In genomic region chr6:124998066-124998465, GRCm38 (mm10) we compare ENCODE assay signal across 10 mouse cellular contexts. TPM values are rescaled to one million over a fixed set of nuclear protein-coding genes. Genes with fewer than 3 reads are reported as not detected.
DNase-seq lines count a peak whose midpoint lies in the region; ATAC-seq and TF ChIP-seq lines count a peak whose summit lies in the region.
"Had no signal": no experiment of that assay in that cellular context is flagged by ENCODE, and none has a peak within 500 bp of the region (broad histone marks: within the 10 kb centered on the region; RNA-seq: fewer than 3 reads in every experiment).

No protein-coding gene starts in this region.

- peaks cover 85% of the 10 kb centered on the region for H3K27me3 ChIP-seq in heart, postnatal 0 days (ENCODE audit: control insufficient read depth, insufficient read depth, low read length)
- peaks cover 88% of the 10 kb centered on the region for H3K27me3 ChIP-seq in heart, embryonic 11.5 days (ENCODE audit: control insufficient read depth, insufficient read depth, low read length)
- peaks cover 98% of the 10 kb centered on the region for H3K27me3 ChIP-seq in hindbrain, embryonic 12.5 days
- H3K27me3 ChIP-seq in midbrain, embryonic 16.5 days (ENCODE audit: control insufficient read depth, insufficient read depth, low read depth, low read length): peaks cover 6% of the 10 kb centered on the region
- peaks cover 13% of the 10 kb centered on the region for H3K27me3 ChIP-seq in heart, adult 2 months (ENCODE audit: control insufficient read depth, insufficient read depth, low read length)
- H3K27me3 ChIP-seq: Patski had no signal

- no peaks in the 10 kb centered on the region for H3K36me3 ChIP-seq in heart, postnatal 0 days (replicated peaks; ENCODE audit: control insufficient read depth, insufficient read depth, low read length)
- H3K36me3 ChIP-seq in heart, embryonic 11.5 days (ENCODE audit: control insufficient read depth, insufficient read depth, low read length): no peaks in the 10 kb centered on the region
- no peaks in the 10 kb centered on the region for H3K36me3 ChIP-seq in hindbrain, embryonic 12.5 days
- peaks cover 2% of the 10 kb centered on the region for H3K36me3 ChIP-seq in midbrain, embryonic 16.5 days (ENCODE audit: control insufficient read depth, insufficient read depth, low read length)
- no peaks in the 10 kb centered on the region for H3K36me3 ChIP-seq in heart, adult 2 months (ENCODE audit: control insufficient read depth, insufficient read depth, low read length)

- TF ChIP-seq CTCF in heart, postnatal 0 days (IDR thresholded peaks at IDR 0.05; ENCODE audit: low read depth): no peak
- no peak for TF ChIP-seq CTCF in heart, adult 2 months (IDR thresholded peaks at IDR 0.05)

- H3K9ac ChIP-seq in heart, postnatal 0 days (replicated peaks; ENCODE audit: low read depth, low read length): no peak overlapping the region
- H3K9ac ChIP-seq in heart, embryonic 11.5 days (ENCODE audit: low read depth, low read length): no peak overlapping the region
- peak overlapping the region; percentile 79 for H3K9ac ChIP-seq in hindbrain, embryonic 12.5 days
- peak overlapping the region; percentile 97 for H3K9ac ChIP-seq in midbrain, embryonic 16.5 days (ENCODE audit: low read depth, low read length)
- no peak overlapping the region for H3K9ac ChIP-seq in heart, adult 2 months (ENCODE audit: low read depth, low read length)
- H3K9ac ChIP-seq: liver, embryonic 14.5 days had no signal

- ATAC-seq in heart, postnatal 0 days (ENCODE audit: insufficient read depth, low read depth): no peak
- no peak for ATAC-seq in heart, embryonic 11.5 days (replicated peaks; ENCODE audit: insufficient number of reproducible peaks, low FRiP score, low TSS enrichment)
- no peak for ATAC-seq in hindbrain, embryonic 12.5 days (ENCODE audit: low FRiP score)
- no peak for ATAC-seq in midbrain, embryonic 16.5 days
- ATAC-seq in CD4-positive, CD25-positive, alpha-beta regulatory T cell, adult 4 months: no peak
- no peak for ATAC-seq in erythroblast, adult 5-6 weeks (replicated peaks; ENCODE audit: low FRiP score, poor library complexity, severe bottlenecking)
- ATAC-seq: Patski had no signal

- DNase-seq in heart, postnatal 0 days (ENCODE audit: low spot score): no peak
- DNase-seq in R1 (ENCODE audit: low read depth, low spot score): peak; percentile 29
- no peak for DNase-seq in heart, adult 2 months

- no peak overlapping the region for H3K27ac ChIP-seq in heart, postnatal 0 days (ENCODE audit: low read depth)
- H3K27ac ChIP-seq in heart, embryonic 11.5 days (ENCODE audit: low read depth, low read length): no peak overlapping the region
- H3K27ac ChIP-seq in hindbrain, embryonic 12.5 days: no peak overlapping the region
- peak overlapping the region; percentile 11; the same call in 1 of the 2 replicates for H3K27ac ChIP-seq in midbrain, embryonic 16.5 days (ENCODE audit: low read length)
- no peak overlapping the region for H3K27ac ChIP-seq in heart, adult 2 months
- H3K27ac ChIP-seq: liver, embryonic 14.5 days had no signal

- no peak for TF ChIP-seq POLR2A in heart, adult 2 months (IDR thresholded peaks at IDR 0.05; ENCODE audit: insufficient read depth, low read depth, low read length)

- peak overlapping the region; percentile 84 for H3K4me2 ChIP-seq in heart, postnatal 0 days (ENCODE audit: low read depth, low read length)
- no peak overlapping the region for H3K4me2 ChIP-seq in heart, embryonic 11.5 days
- peak overlapping the region; percentile 95 for H3K4me2 ChIP-seq in hindbrain, embryonic 12.5 days (replicated peaks)
- H3K4me2 ChIP-seq in midbrain, embryonic 16.5 days (ENCODE audit: low read length): peak overlapping the region; percentile 65

- H3K9me3 ChIP-seq in heart, postnatal 0 days (replicated peaks; ENCODE audit: control insufficient read depth, low read length): no peaks in the 10 kb centered on the region
- H3K9me3 ChIP-seq in heart, embryonic 11.5 days (replicated peaks; ENCODE audit: control insufficient read depth, low read length): no peaks in the 10 kb centered on the region
- H3K9me3 ChIP-seq in hindbrain, embryonic 12.5 days (replicated peaks): no peaks in the 10 kb centered on the region
- H3K9me3 ChIP-seq in midbrain, embryonic 16.5 days (replicated peaks; ENCODE audit: control insufficient read depth, low read length, poor library complexity, severe bottlenecking): no peaks in the 10 kb centered on the region

- H3K79me2 ChIP-seq in heart, adult 2 months (replicated peaks; ENCODE audit: control insufficient read depth, insufficient read depth, low read length): no peaks in the 10 kb centered on the region

- H3K4me1 ChIP-seq in heart, postnatal 0 days (ENCODE audit: control insufficient read depth, insufficient read depth): peaks cover 6% of the 10 kb centered on the region; the same call in 1 of the 2 replicates
- peaks cover 7% of the 10 kb centered on the region; the same call in 1 of the 2 replicates for H3K4me1 ChIP-seq in heart, embryonic 11.5 days (ENCODE audit: control insufficient read depth, insufficient read depth, low read length)
- H3K4me1 ChIP-seq in hindbrain, embryonic 12.5 days: peaks cover 12% of the 10 kb centered on the region
- peaks cover 21% of the 10 kb centered on the region for H3K4me1 ChIP-seq in midbrain, embryonic 16.5 days (ENCODE audit: control insufficient read depth, insufficient read depth, low read length)
- peaks cover 4% of the 10 kb centered on the region for H3K4me1 ChIP-seq in heart, adult 2 months (ENCODE audit: control insufficient read depth, insufficient read depth, low read length)

- intact Hi-C loops in heart, adult 2 months (cut with DNase I): no loop called here

- 6% methylated on average over 8 of the region's 8 CpGs for WGBS in heart, postnatal 0 days
- WGBS in heart, embryonic 11.5 days (ENCODE audit: insufficient replicate concordance): 5% methylated on average over 8 of the region's 8 CpGs
- 10% methylated on average over 8 of the region's 8 CpGs for WGBS in hindbrain, embryonic 12.5 days
- 7% methylated on average over 8 of the region's 8 CpGs for WGBS in midbrain, embryonic 16.5 days
- 9% methylated on average over 8 of the region's 8 CpGs for WGBS in heart, adult 2 months

- H3K4me3 ChIP-seq in heart, postnatal 0 days (ENCODE audit: low read depth, low read length): no peak overlapping the region
- H3K4me3 ChIP-seq in heart, embryonic 11.5 days (ENCODE audit: low read depth, low read length): no peak overlapping the region
- H3K4me3 ChIP-seq in hindbrain, embryonic 12.5 days: peak overlapping the region; percentile 56
- H3K4me3 ChIP-seq in midbrain, embryonic 16.5 days (ENCODE audit: low read depth, low read length): peak overlapping the region; percentile 78
- H3K4me3 ChIP-seq in heart, adult 2 months: no peak overlapping the region

- no peak for TF ChIP-seq EP300 in heart, postnatal 0 days (IDR thresholded peaks at IDR 0.05; ENCODE audit: low read depth)
- no peak for TF ChIP-seq EP300 in heart, adult 2 months (IDR thresholded peaks at IDR 0.05; ENCODE audit: insufficient read depth, low read depth, low read length)

RNA-seq across cellular contexts. Expression of gene Pianp, which starts 1.6 kb away (rescaled TPM):
- total RNA-seq in heart, postnatal 0 days (2014; rRNA removed; ENCODE audit: low replicate concordance): not detected in 2 replicates
- polyA plus RNA-seq in heart, postnatal 0 days (2015; fragmentation: Nextera tagmentation; extraction: Ambion mirVana): 0.37 TPM in 2 replicates
- 0.41 TPM in 1 of 2 replicates, not detected in the other for polyA plus RNA-seq in heart, embryonic 11.5 days (2014; fragmentation: Nextera tagmentation; extraction: Ambion mirVana)
- polyA plus RNA-seq in hindbrain, embryonic 12.5 days (2016; fragmentation: Nextera tagmentation; extraction: Ambion mirVana): 8.6 and 8.9 TPM in 2 replicates
- polyA plus RNA-seq in midbrain, embryonic 16.5 days (2015; fragmentation: Nextera tagmentation; extraction: Ambion mirVana): 69.1 and 87.1 TPM in 2 replicates
- polyA plus RNA-seq in CD4-positive, CD25-positive, alpha-beta regulatory T cell, adult 4 months (2017; shearing (Covaris generic)): under 1 TPM in 1 of 2 experiments, not detected in 1; 0.15 TPM
- total RNA-seq in erythroblast, adult 5-6 weeks (2015; ENCODE audit: low replicate concordance): not detected in 2 replicates
- total RNA-seq in erythroblast, adult 5-6 weeks (2017; ENCODE audit: low replicate concordance): not detected in 2 replicates
- under 1 TPM; 0.43 to 0.50 TPM for total RNA-seq in heart, adult 2 months (2021)
- 1.7 and 2.0 TPM in 2 replicates for polyA plus RNA-seq in heart, adult 2 months (2012; rRNA removed)

RNA-seq across cellular contexts. Expression of gene Zfp384, which starts 10.9 kb away (rescaled TPM):
- total RNA-seq in heart, postnatal 0 days (2014; rRNA removed; ENCODE audit: low replicate concordance): 18.4 and 20.4 TPM in 2 replicates
- 5.4 and 5.5 TPM in 2 replicates for polyA plus RNA-seq in heart, postnatal 0 days (2015; fragmentation: Nextera tagmentation; extraction: Ambion mirVana)
- 7.1 and 9.9 TPM in 2 replicates for polyA plus RNA-seq in heart, embryonic 11.5 days (2014; fragmentation: Nextera tagmentation; extraction: Ambion mirVana)
- 21.6 and 22.3 TPM in 2 replicates for polyA plus RNA-seq in hindbrain, embryonic 12.5 days (2016; fragmentation: Nextera tagmentation; extraction: Ambion mirVana)
- polyA plus RNA-seq in midbrain, embryonic 16.5 days (2015; fragmentation: Nextera tagmentation; extraction: Ambion mirVana): 11.2 and 14.2 TPM in 2 replicates
- polyA plus RNA-seq in CD4-positive, CD25-positive, alpha-beta regulatory T cell, adult 4 months (2017; shearing (Covaris generic)): 1 to 10 TPM; 3.9 to 4.4 TPM
- 20.8 and 25.9 TPM in 2 replicates for total RNA-seq in erythroblast, adult 5-6 weeks (2015; ENCODE audit: low replicate concordance)
- total RNA-seq in erythroblast, adult 5-6 weeks (2017; ENCODE audit: low replicate concordance): 9.8 and 12.3 TPM in 2 replicates
- 10 to 100 TPM; 22.4 to 22.8 TPM for total RNA-seq in heart, adult 2 months (2021)
- polyA plus RNA-seq in heart, adult 2 months (2012; rRNA removed): 28.2 and 33.5 TPM in 2 replicates

RNA-seq across cellular contexts. Expression of gene Cops7a, which starts 32.7 kb away (rescaled TPM):
- total RNA-seq in heart, postnatal 0 days (2014; rRNA removed; ENCODE audit: low replicate concordance): 203 and 241 TPM in 2 replicates
- polyA plus RNA-seq in heart, postnatal 0 days (2015; fragmentation: Nextera tagmentation; extraction: Ambion mirVana): 130 and 134 TPM in 2 replicates
- 134 and 142 TPM in 2 replicates for polyA plus RNA-seq in heart, embryonic 11.5 days (2014; fragmentation: Nextera tagmentation; extraction: Ambion mirVana)
- 99.5 and 101 TPM in 2 replicates for polyA plus RNA-seq in hindbrain, embryonic 12.5 days (2016; fragmentation: Nextera tagmentation; extraction: Ambion mirVana)
- polyA plus RNA-seq in midbrain, embryonic 16.5 days (2015; fragmentation: Nextera tagmentation; extraction: Ambion mirVana): 87.6 and 94.0 TPM in 2 replicates
- 10 to 100 TPM; 66.2 to 93.4 TPM for polyA plus RNA-seq in CD4-positive, CD25-positive, alpha-beta regulatory T cell, adult 4 months (2017; shearing (Covaris generic))
- total RNA-seq in erythroblast, adult 5-6 weeks (2015; ENCODE audit: low replicate concordance): 10.2 and 16.5 TPM in 2 replicates
- total RNA-seq in erythroblast, adult 5-6 weeks (2017; ENCODE audit: low replicate concordance): 5.6 and 7.7 TPM in 2 replicates
- 10 to 100 TPM; 83.2 to 99.8 TPM for total RNA-seq in heart, adult 2 months (2021)
- 208 and 238 TPM in 2 replicates for polyA plus RNA-seq in heart, adult 2 months (2012; rRNA removed)

RNA-seq across cellular contexts. Expression of gene Ing4, which starts 41.5 kb away (rescaled TPM):
- total RNA-seq in heart, postnatal 0 days (2014; rRNA removed; ENCODE audit: low replicate concordance): 41.9 and 48.7 TPM in 2 replicates
- polyA plus RNA-seq in heart, postnatal 0 days (2015; fragmentation: Nextera tagmentation; extraction: Ambion mirVana): 54.1 and 59.1 TPM in 2 replicates
- polyA plus RNA-seq in heart, embryonic 11.5 days (2014; fragmentation: Nextera tagmentation; extraction: Ambion mirVana): 66.6 and 80.5 TPM in 2 replicates
- 151 and 159 TPM in 2 replicates for polyA plus RNA-seq in hindbrain, embryonic 12.5 days (2016; fragmentation: Nextera tagmentation; extraction: Ambion mirVana)
- polyA plus RNA-seq in midbrain, embryonic 16.5 days (2015; fragmentation: Nextera tagmentation; extraction: Ambion mirVana): 141 and 155 TPM in 2 replicates
- 10 to 100 TPM; 48.3 to 64.6 TPM for polyA plus RNA-seq in CD4-positive, CD25-positive, alpha-beta regulatory T cell, adult 4 months (2017; shearing (Covaris generic))
- total RNA-seq in erythroblast, adult 5-6 weeks (2015; ENCODE audit: low replicate concordance): 7.1 and 7.9 TPM in 2 replicates
- 27.7 and 35.7 TPM in 2 replicates for total RNA-seq in erythroblast, adult 5-6 weeks (2017; ENCODE audit: low replicate concordance)
- 10 to 100 TPM; 26.1 to 27.1 TPM for total RNA-seq in heart, adult 2 months (2021)
- polyA plus RNA-seq in heart, adult 2 months (2012; rRNA removed): 26.3 and 36.2 TPM in 2 replicates

RNA-seq across cellular contexts. Expression of gene Acrbp, which starts 51.4 kb away (rescaled TPM):
- total RNA-seq in heart, postnatal 0 days (2014; rRNA removed; ENCODE audit: low replicate concordance): 2.6 and 6.0 TPM in 2 replicates
- 2.2 and 2.7 TPM in 2 replicates for polyA plus RNA-seq in heart, postnatal 0 days (2015; fragmentation: Nextera tagmentation; extraction: Ambion mirVana)
- 8.3 TPM in 2 replicates for polyA plus RNA-seq in heart, embryonic 11.5 days (2014; fragmentation: Nextera tagmentation; extraction: Ambion mirVana)
- 16.0 and 18.3 TPM in 2 replicates for polyA plus RNA-seq in hindbrain, embryonic 12.5 days (2016; fragmentation: Nextera tagmentation; extraction: Ambion mirVana)
- polyA plus RNA-seq in midbrain, embryonic 16.5 days (2015; fragmentation: Nextera tagmentation; extraction: Ambion mirVana): 18.0 and 18.3 TPM in 2 replicates
- polyA plus RNA-seq in CD4-positive, CD25-positive, alpha-beta regulatory T cell, adult 4 months (2017; shearing (Covaris generic)): 10 to 100 TPM; 24.6 to 25.9 TPM
- total RNA-seq in erythroblast, adult 5-6 weeks (2015; ENCODE audit: low replicate concordance): 3.3 TPM in 1 of 2 replicates, not detected in the other
- 7.0 and 11.6 TPM in 2 replicates for total RNA-seq in erythroblast, adult 5-6 weeks (2017; ENCODE audit: low replicate concordance)
- total RNA-seq in heart, adult 2 months (2021): 1 to 10 TPM; 1.9 to 2.3 TPM
- polyA plus RNA-seq in heart, adult 2 months (2012; rRNA removed): 13.6 and 16.3 TPM in 2 replicates

Comparison
In these comparisons a context has a peak if more than half of its experiments do, and no peak if none do; other contexts are left out.
1. H3K4me3 ChIP-seq: peak in hindbrain, embryonic 12.5 days (single experiment) and midbrain, embryonic 16.5 days (single experiment); none in heart, postnatal 0 days (single experiment), heart, embryonic 11.5 days (single experiment) and heart, adult 2 months (single experiment).
2. H3K9ac ChIP-seq: peak in hindbrain, embryonic 12.5 days (single experiment) and midbrain, embryonic 16.5 days (single experiment); none in heart, postnatal 0 days (single experiment), heart, embryonic 11.5 days (single experiment) and heart, adult 2 months (single experiment).